Mouse (Mus musculus): Measurements from ENCODE around the gene Map3k5. TPM values are rescaled to one million over a fixed set of nuclear protein-coding genes. Genes with fewer than 3 reads are reported as not detected.

Gene Map3k5
- total and polyA plus RNA-seq, 3 experiments: 15.8 to 31.0 (median 27.6) TPM

- no peak overlapping the region for H3K27ac ChIP-seq (ENCODE audit: insufficient read depth, low read depth)
- no peaks in the 10 kb centered on the region for H3K79me2 ChIP-seq (replicated peaks; ENCODE audit: control insufficient read depth, extremely low read depth, insufficient read depth, poor library complexity, severe bottlenecking)
- no peaks in the 10 kb centered on the region for H3K27me3 ChIP-seq (replicated peaks)
- no peak overlapping the region for H3K9ac ChIP-seq (ENCODE audit: insufficient read depth, low read depth)
- no peak overlapping the region for H3K4me3 ChIP-seq (replicated peaks in 1 of 3; ENCODE audit: low read depth in 2 of 3, low read length in 2 of 3, poor library complexity in 1 of 3)
- H3K36me3 ChIP-seq (replicated peaks in 1 of 2; ENCODE audit: control insufficient read depth in 1 of 2, insufficient read depth in 1 of 2, low read length in 1 of 2): peaks cover 23 to 85% of the 10 kb centered on the region in 2 experiments
- H3K9me3 ChIP-seq (replicated peaks; ENCODE audit: low read length): no peaks in the 10 kb centered on the region
- TF ChIP-seq E2F4 (IDR thresholded peaks at IDR 0.05; ENCODE audit: insufficient replicate concordance, low read depth, low read length) (no peak), USF2 (conservative IDR thresholded peaks at IDR 0.05; ENCODE audit: low read depth, low read length) (no peak), USF1 (IDR thresholded peaks at IDR 0.05; ENCODE audit: low read depth, low read length) (no peak), ZNF384 (IDR thresholded peaks at IDR 0.05; ENCODE audit: low read depth, low read length) (no peak), RAD21 (IDR thresholded peaks at IDR 0.05; ENCODE audit: low read depth, low read length) (no peak), SMC3 (IDR thresholded peaks at IDR 0.05; ENCODE audit: low read depth, low read length) (no peak), ZC3H11A (IDR thresholded peaks at IDR 0.05; ENCODE audit: low read depth, low read length) (no peak), HCFC1 (IDR thresholded peaks at IDR 0.05; ENCODE audit: low read depth, low read length) (no peak), SIN3A (IDR thresholded peaks at IDR 0.05; ENCODE audit: low read length) (no peak), CTCF (conservative IDR thresholded peaks at IDR 0.05 in 1 of 2, IDR thresholded peaks at IDR 0.05 in 1 of 2; ENCODE audit: low read depth in 2 of 2, low read length in 2 of 2) (no peak), JUN (IDR thresholded peaks at IDR 0.05; ENCODE audit: insufficient read depth, low read depth, low read length) (no peak), KAT2A (IDR thresholded peaks at IDR 0.05; ENCODE audit: insufficient replicate concordance, low read length) (no peak), CHD2 (IDR thresholded peaks at IDR 0.05; ENCODE audit: low read length) (no peak), RCOR1 (conservative IDR thresholded peaks at IDR 0.05; ENCODE audit: low read depth, low read length) (no peak), TCF12 (IDR thresholded peaks at IDR 0.05; ENCODE audit: low read depth, low read length) (no peak), EP300 (IDR thresholded peaks at IDR 0.05; ENCODE audit: low read length) (no peak), PAX5 (IDR thresholded peaks at IDR 0.05; ENCODE audit: low read length) (no peak), POLR2A (IDR thresholded peaks at IDR 0.05; ENCODE audit: low read depth, low read length) (no peak)
- dilution Hi-C loops (cut with MboI; ENCODE audit: extremely low pct_ligation_motif_present, extremely low pct_unique_long_range_greater_than_20kb, low sequenced_read_pairs) (no loop called here), in situ Hi-C loops (cut with MboI; ENCODE audit: low pct_ligation_motif_present, low pct_unique_long_range_greater_than_20kb, low sequenced_read_pairs) (loop anchor here (5.0 to 10.0 kb wide), 2 partner anchors 65 to 138 kb away; partner anchors contain the start of gene Map3k5)
- no peak for DNase-seq (ENCODE audit: extremely low read depth)
- no peak overlapping the region for H3K4me2 ChIP-seq (ENCODE audit: insufficient read depth, low read depth, poor library complexity, severe bottlenecking)
- peaks cover 0 to 11% of the 10 kb centered on the region in 2 experiments; a peak in 1 of 4 replicates for H3K4me1 ChIP-seq (ENCODE audit: control insufficient read depth in 1 of 2, insufficient read depth in 2 of 2)
Measured at GRCm38 (mm10) chr10:20069771-20070460, 135.6 kb downstream of the Map3k5 start.

- H3K4me2 ChIP-seq (ENCODE audit: insufficient read depth, low read depth, poor library complexity, severe bottlenecking): no peak overlapping the region
- H3K4me3 ChIP-seq (replicated peaks in 1 of 3; ENCODE audit: low read depth in 2 of 3, low read length in 2 of 3, poor library complexity in 1 of 3): no peak overlapping the region
- DNase-seq (ENCODE audit: extremely low read depth): no peak
- peaks cover 0 to 7% of the 10 kb centered on the region in 2 experiments; a peak in 1 of 4 replicates for H3K4me1 ChIP-seq (ENCODE audit: control insufficient read depth in 1 of 2, insufficient read depth in 2 of 2)
- H3K79me2 ChIP-seq (replicated peaks; ENCODE audit: control insufficient read depth, extremely low read depth, insufficient read depth, poor library complexity, severe bottlenecking): no peaks in the 10 kb centered on the region
- no peak overlapping the region for H3K9ac ChIP-seq (ENCODE audit: insufficient read depth, low read depth)
- H3K9me3 ChIP-seq (replicated peaks; ENCODE audit: low read length): no peaks in the 10 kb centered on the region
- peaks cover 24 to 86% of the 10 kb centered on the region in 2 experiments for H3K36me3 ChIP-seq (replicated peaks in 1 of 2; ENCODE audit: control insufficient read depth in 1 of 2, insufficient read depth in 1 of 2, low read length in 1 of 2)
- no peak for TF ChIP-seq SMC3 (IDR thresholded peaks at IDR 0.05; ENCODE audit: low read depth, low read length)
- no peak for TF ChIP-seq USF2 (conservative IDR thresholded peaks at IDR 0.05; ENCODE audit: low read depth, low read length)
- no peak for TF ChIP-seq ZC3H11A (IDR thresholded peaks at IDR 0.05; ENCODE audit: low read depth, low read length)
- no peak for TF ChIP-seq TBP (conservative IDR thresholded peaks at IDR 0.05; ENCODE audit: low read depth, low read length)
- no peak for TF ChIP-seq CHD2 (IDR thresholded peaks at IDR 0.05; ENCODE audit: low read length)
- TF ChIP-seq HCFC1 (IDR thresholded peaks at IDR 0.05; ENCODE audit: low read depth, low read length): no peak
- no peak for TF ChIP-seq ETS1 (conservative IDR thresholded peaks at IDR 0.05; ENCODE audit: low read depth, low read length)
- no peak for TF ChIP-seq EP300 (IDR thresholded peaks at IDR 0.05; ENCODE audit: low read length)
- TF ChIP-seq MYC (IDR thresholded peaks at IDR 0.05; ENCODE audit: low read depth, low read length): no peak
- no peak for TF ChIP-seq SIN3A (IDR thresholded peaks at IDR 0.05; ENCODE audit: low read length)
- TF ChIP-seq E2F4 (IDR thresholded peaks at IDR 0.05; ENCODE audit: insufficient replicate concordance, low read depth, low read length): no peak
- no peak for TF ChIP-seq MAZ (IDR thresholded peaks at IDR 0.05; ENCODE audit: low read depth, low read length)
- dilution Hi-C loops (cut with MboI; ENCODE audit: extremely low pct_ligation_motif_present, extremely low pct_unique_long_range_greater_than_20kb, low sequenced_read_pairs) (no loop called here), in situ Hi-C loops (cut with MboI; ENCODE audit: low pct_ligation_motif_present, low pct_unique_long_range_greater_than_20kb, low sequenced_read_pairs) (loop anchor here (5.0 kb wide), 1 partner anchor 138 kb away; the partner anchor contains the start of gene Map3k5)
- H3K27me3 ChIP-seq (replicated peaks): no peaks in the 10 kb centered on the region
- H3K27ac ChIP-seq (ENCODE audit: insufficient read depth, low read depth): no peak overlapping the region
Measured at GRCm38 (mm10) chr10:20070576-20071109, 136.4 kb downstream of the Map3k5 start.

Measured in CH12.LX (cell line).